Mouse (Mus musculus): ENCODE measurements around the gene Panx3.

DNA sequence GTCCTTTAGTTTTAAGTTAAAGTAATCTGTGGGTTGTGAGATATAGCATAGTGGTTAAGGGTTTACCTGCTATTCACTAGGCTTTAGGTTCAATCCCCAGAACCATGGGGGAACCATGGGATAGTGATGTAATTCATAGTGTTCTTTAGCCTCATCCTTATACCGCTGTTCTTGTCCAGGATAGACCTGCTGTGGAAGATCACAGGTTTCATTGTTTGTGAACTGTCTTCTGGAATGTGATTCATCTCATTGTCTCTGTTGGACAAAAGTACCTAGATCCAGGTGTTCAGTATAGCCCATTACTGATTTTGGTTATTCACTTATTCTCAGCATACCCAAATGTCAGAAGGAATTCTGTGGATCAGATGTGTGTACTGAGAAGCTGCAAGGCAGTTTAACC is 41.8 kb downstream of the Panx3 start:
- TF ChIP-seq GATA1 (IDR thresholded peaks at IDR 0.05; ENCODE audit: borderline replicate concordance, low read length), result no peak
- no peak for TF ChIP-seq FLI1 (IDR thresholded peaks at IDR 0.05; ENCODE audit: low read length)

Data from megakaryocyte, embryonic 14.5 days (primary cell).